Mouse (Mus musculus): ENCODE results near the gene Commd3.

DNA sequence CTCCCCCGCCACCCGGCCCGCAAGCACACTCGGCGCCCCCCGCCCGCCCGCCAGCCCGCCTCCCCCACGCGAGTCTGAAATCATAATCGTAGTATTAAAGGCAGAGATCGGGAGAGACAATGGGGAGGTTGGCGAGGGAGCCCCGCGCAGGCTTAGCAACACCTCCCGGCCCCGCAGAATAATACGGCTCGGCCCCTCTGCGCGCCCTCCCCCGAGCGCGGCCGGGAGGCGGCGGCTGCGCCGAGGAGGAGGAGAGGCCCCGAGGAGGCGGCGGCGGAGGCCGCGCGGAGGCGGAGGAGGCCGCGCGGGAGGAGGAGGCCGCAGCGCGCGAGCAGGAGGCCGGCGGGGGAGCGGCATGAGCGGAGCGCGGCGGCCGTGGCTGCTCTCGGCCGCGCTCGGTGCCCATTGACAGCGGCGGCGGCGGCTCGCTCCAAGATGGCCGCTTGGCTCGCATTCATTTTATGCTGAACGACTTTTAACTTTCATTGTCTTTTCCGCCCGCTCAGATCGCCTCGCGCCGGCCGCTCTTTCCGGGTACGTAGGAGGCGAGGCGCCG, 4.8 kb downstream of the Commd3 start, which contains the start of gene Bmi1:
- TF ChIP-seq CTCF (IDR thresholded peaks at IDR 0.05; ENCODE audit: control insufficient read depth, insufficient read depth, insufficient replicate concordance, low read depth, low read length) (no peak), POLR2A (IDR thresholded peaks at IDR 0.05; ENCODE audit: control insufficient read depth, low read depth, low read length) (peak; percentile 43)
